17 mouse cellular contexts compared by ENCODE assay signal in the genomic region with DNA sequence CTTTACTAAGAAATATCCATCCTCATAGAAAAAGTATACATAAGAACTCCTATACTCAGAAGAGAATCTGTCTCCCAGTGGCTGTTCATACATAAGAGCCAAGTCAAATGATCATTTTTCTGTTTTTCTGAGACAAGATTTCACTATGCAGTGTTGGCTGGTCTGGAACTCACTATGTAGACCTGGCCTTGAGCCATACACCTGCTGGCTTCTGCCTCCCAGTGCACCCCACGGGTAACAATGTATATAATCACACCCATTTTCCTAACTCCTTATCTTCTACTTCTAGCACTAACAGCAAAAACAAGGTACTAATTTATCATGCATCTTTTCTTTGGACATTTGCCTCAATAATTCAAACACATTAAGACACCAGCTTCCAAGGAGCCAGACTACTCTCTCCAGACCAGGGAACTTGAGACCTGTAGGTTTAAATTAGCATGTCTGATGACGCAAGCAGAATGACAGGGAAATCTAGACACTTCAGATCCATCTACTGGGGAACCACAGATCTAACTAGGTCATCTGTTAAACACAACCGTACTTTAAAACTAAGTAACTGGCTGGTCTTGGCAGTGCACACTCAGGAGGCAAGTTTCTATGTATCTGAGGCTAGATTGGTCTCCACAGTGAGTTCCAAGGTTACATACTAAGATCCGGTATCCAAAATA.
DNase-seq lines count a peak whose midpoint lies in the region; ATAC-seq and TF ChIP-seq lines count a peak whose summit lies in the region.
"Had no signal": no experiment of that assay in that cellular context is flagged by ENCODE, and none has a peak within 500 bp of the region (broad histone marks: within the 10 kb centered on the region; RNA-seq: fewer than 3 reads in every experiment).

No protein-coding gene starts in this region.

- H3K4me1 ChIP-seq in cerebellum, adult 2 months (ENCODE audit: control insufficient read depth, insufficient read depth, low read length), result no peaks in the 10 kb centered on the region
- H3K4me1 ChIP-seq in lung, embryonic 14.5 days (ENCODE audit: insufficient read depth), result peaks cover 6% of the 10 kb centered on the region
- peaks cover 7% of the 10 kb centered on the region; the same call in 1 of the 2 replicates for H3K4me1 ChIP-seq in intestine, postnatal 0 days (replicated peaks; ENCODE audit: control insufficient read depth, insufficient read depth, low read length)
- H3K4me1 ChIP-seq: embryonic facial prominence, embryonic 13.5 days; hindbrain, embryonic 12.5 days; limb, embryonic 12.5 days; liver, embryonic 13.5 days; midbrain, embryonic 15.5 days had no signal

- H3K9ac ChIP-seq in lung, embryonic 14.5 days, result no peak overlapping the region
- no peak overlapping the region for H3K9ac ChIP-seq in intestine, postnatal 0 days (ENCODE audit: low read depth, low read length)
- H3K9ac ChIP-seq: embryonic facial prominence, embryonic 13.5 days; hindbrain, embryonic 12.5 days; limb, embryonic 12.5 days; liver, embryonic 13.5 days; midbrain, embryonic 15.5 days had no signal

- DNase-seq in cerebellum, adult 2 months, result peak in 1 of 2 experiments; percentile 22
- no peak for DNase-seq in cerebellum, postnatal 14 days
- DNase-seq in lung, embryonic 14.5 days, result no peak
- DNase-seq in lung, adult 18-20 months, result no peak
- no peak for DNase-seq in layer of hippocampus, postnatal 25 days (ENCODE audit: extremely low spot score in 1 of 2, low spot score in 1 of 2)
- DNase-seq in c-Kit-positive CD71-positive TER-119-positive erythroid progenitor cells, embryonic 14.5 days (ENCODE audit: low spot score), result no peak
- DNase-seq: heart, postnatal 10 days; liver, embryonic 13.5 days; lung, postnatal 10 days; right cerebral cortex, postnatal 14 days had no signal

- TF ChIP-seq POLR2A in cerebellum, adult 2 months (IDR thresholded peaks at IDR 0.05; ENCODE audit: borderline replicate concordance, insufficient read depth, low read length), result no peak

- H3K4me2 ChIP-seq in lung, embryonic 14.5 days, result no peak overlapping the region
- H3K4me2 ChIP-seq in intestine, postnatal 0 days (replicated peaks; ENCODE audit: low read depth), result no peak overlapping the region
- H3K4me2 ChIP-seq: embryonic facial prominence, embryonic 13.5 days; heart, embryonic 11.5 days; hindbrain, embryonic 12.5 days; limb, embryonic 12.5 days; liver, embryonic 13.5 days; midbrain, embryonic 15.5 days had no signal

- H3K27me3 ChIP-seq in cerebellum, adult 2 months (ENCODE audit: control insufficient read depth, insufficient read depth, low read length), result no peaks in the 10 kb centered on the region
- H3K27me3 ChIP-seq in lung, embryonic 14.5 days (ENCODE audit: insufficient read depth, low read length), result no peaks in the 10 kb centered on the region
- no peaks in the 10 kb centered on the region for H3K27me3 ChIP-seq in intestine, postnatal 0 days (replicated peaks; ENCODE audit: control insufficient read depth, insufficient read depth, low read length)
- H3K27me3 ChIP-seq: embryonic facial prominence, embryonic 13.5 days; hindbrain, embryonic 12.5 days; limb, embryonic 12.5 days; liver, embryonic 13.5 days; midbrain, embryonic 15.5 days had no signal

- 59% methylated on average over 4 of the region's 4 CpGs for whole genome bisulfite sequencing in cerebellum, adult 2 months
- 65% methylated on average over 4 of the region's 4 CpGs for WGBS in lung, embryonic 14.5 days
- 47% methylated on average over 4 of the region's 4 CpGs for WGBS in intestine, postnatal 0 days

- ATAC-seq in lung, embryonic 14.5 days (ENCODE audit: insufficient read depth), result no peak
- no peak for ATAC-seq in intestine, postnatal 0 days
- ATAC-seq: forebrain, embryonic 16.5 days; midbrain, embryonic 15.5 days had no signal

- no peak overlapping the region for H3K27ac ChIP-seq in cerebellum, adult 2 months (ENCODE audit: insufficient read depth, low read length)
- H3K27ac ChIP-seq in lung, embryonic 14.5 days (ENCODE audit: low read depth), result peak overlapping the region; percentile 10; the same call in 1 of the 2 replicates
- peak overlapping the region; percentile 35; the same call in 1 of the 2 replicates for H3K27ac ChIP-seq in intestine, postnatal 0 days (ENCODE audit: low read depth, low read length)
- H3K27ac ChIP-seq: embryonic facial prominence, embryonic 13.5 days; hindbrain, embryonic 12.5 days; limb, embryonic 12.5 days; liver, embryonic 13.5 days; midbrain, embryonic 15.5 days had no signal

- 0 out of 2 replicates have a peak, but pooled peaks have one; percentile 3 for TF ChIP-seq CTCF in cerebellum, adult 2 months (IDR thresholded peaks at IDR 0.05; ENCODE audit: borderline replicate concordance, insufficient read depth, low read depth, low read length)
- no peak for TF ChIP-seq CTCF in lung, embryonic 14.5 days (IDR thresholded peaks at IDR 0.05; ENCODE audit: low read depth)
- TF ChIP-seq CTCF in intestine, postnatal 0 days (IDR thresholded peaks at IDR 0.05; ENCODE audit: low read depth), result no peak

- no peak overlapping the region for H3K4me3 ChIP-seq in cerebellum, adult 2 months (replicated peaks; ENCODE audit: insufficient read depth, low read depth, low read length)
- H3K4me3 ChIP-seq in lung, embryonic 14.5 days (ENCODE audit: low read depth, low read length), result no peak overlapping the region
- no peak overlapping the region for H3K4me3 ChIP-seq in intestine, postnatal 0 days (ENCODE audit: low read depth, low read length)
- H3K4me3 ChIP-seq: embryonic facial prominence, embryonic 13.5 days; hindbrain, embryonic 12.5 days; limb, embryonic 12.5 days; liver, embryonic 13.5 days; midbrain, embryonic 15.5 days had no signal

- peaks cover 81% of the 10 kb centered on the region for H3K36me3 ChIP-seq in lung, embryonic 14.5 days (ENCODE audit: insufficient read depth)
- peaks cover 29% of the 10 kb centered on the region for H3K36me3 ChIP-seq in intestine, postnatal 0 days (ENCODE audit: control insufficient read depth, insufficient read depth)

- no peaks in the 10 kb centered on the region for H3K9me3 ChIP-seq in lung, embryonic 14.5 days (ENCODE audit: low read depth, low read length)
- H3K9me3 ChIP-seq in intestine, postnatal 0 days (ENCODE audit: control insufficient read depth), result no peaks in the 10 kb centered on the region
- H3K9me3 ChIP-seq: hindbrain, embryonic 12.5 days; liver, embryonic 13.5 days; midbrain, embryonic 15.5 days had no signal
